Mouse (Mus musculus): ENCODE results near the gene Pard3.
"Not testable (repeated sequence)": the region's sequence is repeated elsewhere in the genome, so short reads cannot be mapped to it uniquely, and the experiment has no call there.

GRCm38 (mm10) chr8:127170372-127170771 is 106.7 kb downstream of the Pard3 start:
- TF ChIP-seq CTCF (IDR thresholded peaks at IDR 0.05; ENCODE audit: borderline replicate concordance, control insufficient read depth, extremely low read depth, insufficient read depth, low read length, poor library complexity); POLR2A (IDR thresholded peaks at IDR 0.05; ENCODE audit: control insufficient read depth, extremely low read depth, insufficient read depth, low read length, poor library complexity): not testable (repeated sequence)
